In the genomic region with DNA sequence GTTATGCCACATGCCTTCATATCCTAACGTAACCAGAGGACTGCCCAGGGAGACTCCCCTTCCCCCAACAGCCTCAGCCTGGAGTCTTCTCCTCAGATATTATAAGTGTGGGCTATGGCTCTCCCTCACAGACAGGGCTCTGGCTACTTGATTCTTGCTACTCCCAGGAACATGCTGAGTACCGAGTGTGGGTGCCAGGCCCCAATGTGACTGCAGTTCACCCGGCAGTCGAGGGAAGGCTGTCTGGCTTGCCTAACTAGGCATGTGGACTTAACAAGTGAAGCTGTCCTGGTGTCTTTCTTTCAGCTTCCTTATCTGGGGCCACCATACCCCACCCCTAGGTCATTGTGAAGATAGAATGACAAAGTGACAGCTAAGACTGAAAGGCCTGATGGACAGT, we compare ENCODE assay signal across 30 mouse cellular contexts. TPM values are rescaled to one million over a fixed set of nuclear protein-coding genes. Genes with fewer than 3 reads are reported as not detected.
A peak's percentile ranks its signal among the peaks of the same experiment; 100 is the strongest.
DNase-seq lines count a peak whose midpoint lies in the region; ATAC-seq and TF ChIP-seq lines count a peak whose summit lies in the region.
"Had no signal": no experiment of that assay in that cellular context is flagged by ENCODE, and none has a peak within 500 bp of the region (broad histone marks: within the 10 kb centered on the region; RNA-seq: fewer than 3 reads in every experiment).

No protein-coding gene starts in this region.

- no peak overlapping the region for H3K27ac ChIP-seq in forebrain, embryonic 11.5 days (ENCODE audit: low read depth, low read length)
- no peak overlapping the region for H3K27ac ChIP-seq in forebrain, embryonic 16.5 days (ENCODE audit: low read length)
- no peak overlapping the region for H3K27ac ChIP-seq in hindbrain, embryonic 12.5 days
- H3K27ac ChIP-seq in hindbrain, embryonic 16.5 days (ENCODE audit: low read depth, low read length): no peak overlapping the region
- H3K27ac ChIP-seq in midbrain, embryonic 13.5 days: no peak overlapping the region
- no peak overlapping the region for H3K27ac ChIP-seq in midbrain, embryonic 16.5 days (ENCODE audit: low read length)
- H3K27ac ChIP-seq in MEL (ENCODE audit: control insufficient read depth, low read depth, low read length): no peak overlapping the region
- H3K27ac ChIP-seq: forebrain, embryonic 10.5 days; heart, embryonic 15.5 days; hindbrain, embryonic 15.5 days; intestine, embryonic 15.5 days had no signal

- H3K27me3 ChIP-seq in forebrain, embryonic 11.5 days (ENCODE audit: control insufficient read depth, insufficient read depth, low read length): no peaks in the 10 kb centered on the region
- no peaks in the 10 kb centered on the region for H3K27me3 ChIP-seq in forebrain, embryonic 16.5 days (replicated peaks; ENCODE audit: control insufficient read depth, insufficient read depth, low read length)
- H3K27me3 ChIP-seq in hindbrain, embryonic 12.5 days: peaks cover 9% of the 10 kb centered on the region; the same call in 1 of the 2 replicates
- H3K27me3 ChIP-seq in hindbrain, embryonic 16.5 days (replicated peaks; ENCODE audit: control insufficient read depth, insufficient read depth, low read length): no peaks in the 10 kb centered on the region
- H3K27me3 ChIP-seq in midbrain, embryonic 13.5 days: peaks cover 7% of the 10 kb centered on the region; the same call in 1 of the 2 replicates
- no peaks in the 10 kb centered on the region for H3K27me3 ChIP-seq in midbrain, embryonic 16.5 days (ENCODE audit: control insufficient read depth, insufficient read depth, low read depth, low read length)
- no peaks in the 10 kb centered on the region for H3K27me3 ChIP-seq in MEL (ENCODE audit: control insufficient read depth in 1 of 2, insufficient read depth in 2 of 2, low read length in 2 of 2)
- H3K27me3 ChIP-seq: hindbrain, embryonic 15.5 days; intestine, embryonic 15.5 days had no signal

- no peak for TF ChIP-seq EP300 in MEL (IDR thresholded peaks at IDR 0.05; ENCODE audit: low read depth in 1 of 2, low read length in 2 of 2)

- WGBS in forebrain, embryonic 11.5 days: 83% methylated on average over 4 of the region's 4 CpGs
- WGBS in forebrain, embryonic 16.5 days: 87% methylated on average over 4 of the region's 4 CpGs
- 76% methylated on average over 4 of the region's 4 CpGs for WGBS in hindbrain, embryonic 12.5 days
- WGBS in hindbrain, embryonic 16.5 days: 70% methylated on average over 4 of the region's 4 CpGs
- WGBS in midbrain, embryonic 13.5 days: 94% methylated on average over 4 of the region's 4 CpGs
- WGBS in midbrain, embryonic 16.5 days: 84% methylated on average over 4 of the region's 4 CpGs

- H3K4me1 ChIP-seq in forebrain, embryonic 11.5 days (replicated peaks; ENCODE audit: control insufficient read depth, insufficient read depth, low read length): peaks cover 6% of the 10 kb centered on the region; the same call in 1 of the 2 replicates
- H3K4me1 ChIP-seq in forebrain, embryonic 16.5 days (replicated peaks; ENCODE audit: control insufficient read depth, insufficient read depth, low read length): peaks cover 22% of the 10 kb centered on the region
- peaks cover 23% of the 10 kb centered on the region for H3K4me1 ChIP-seq in hindbrain, embryonic 12.5 days
- H3K4me1 ChIP-seq in hindbrain, embryonic 16.5 days (ENCODE audit: control insufficient read depth, insufficient read depth, low read depth, low read length): peaks cover 27% of the 10 kb centered on the region
- peaks cover 36% of the 10 kb centered on the region for H3K4me1 ChIP-seq in midbrain, embryonic 13.5 days (replicated peaks)
- peaks cover 19% of the 10 kb centered on the region for H3K4me1 ChIP-seq in midbrain, embryonic 16.5 days (ENCODE audit: control insufficient read depth, insufficient read depth, low read length)
- peaks cover 3 to 25% of the 10 kb centered on the region in 2 experiments for H3K4me1 ChIP-seq in MEL (ENCODE audit: control insufficient read depth in 1 of 2, insufficient read depth in 2 of 2, low read length in 2 of 2)

- no peak for TF ChIP-seq CTCF in MEL (IDR thresholded peaks at IDR 0.05 in 2 of 3, conservative IDR thresholded peaks at IDR 0.05 in 1 of 3; ENCODE audit: control insufficient read depth in 1 of 3, insufficient read depth in 1 of 3, low read depth in 2 of 3, low read length in 3 of 3, poor library complexity in 1 of 3, severe bottlenecking in 1 of 3)

- DNase-seq in forebrain, embryonic 11.5 days (ENCODE audit: low spot score): peak; percentile 30
- DNase-seq in MEL (ENCODE audit: low read depth, low spot score): no peak
- DNase-seq: adrenal gland, adult 8-10 months; adrenal gland, postnatal 36 days; B cell, adult 2 months; cerebellum, adult 18-20 months; cerebellum, adult 9-10 months; cerebellum, postnatal 14 days; gastrocnemius, postnatal 25 days; heart, postnatal 10 days; heart, postnatal 36 days had no signal

- ATAC-seq in forebrain, embryonic 11.5 days (replicated peaks; ENCODE audit: low FRiP score): no peak
- no peak for ATAC-seq in forebrain, embryonic 16.5 days
- ATAC-seq in hindbrain, embryonic 12.5 days (ENCODE audit: low FRiP score): no peak
- ATAC-seq in hindbrain, embryonic 16.5 days: no peak
- ATAC-seq in midbrain, embryonic 13.5 days: no peak
- ATAC-seq in midbrain, embryonic 16.5 days: no peak
- ATAC-seq: forebrain, embryonic 14.5 days; intestine, embryonic 15.5 days had no signal

- no peak overlapping the region for H3K4me2 ChIP-seq in forebrain, embryonic 11.5 days (ENCODE audit: low read depth, low read length, severe bottlenecking)
- H3K4me2 ChIP-seq in forebrain, embryonic 16.5 days (ENCODE audit: low read length): no peak overlapping the region
- no peak overlapping the region for H3K4me2 ChIP-seq in hindbrain, embryonic 12.5 days (replicated peaks)
- no peak overlapping the region for H3K4me2 ChIP-seq in hindbrain, embryonic 16.5 days (ENCODE audit: low read length)
- no peak overlapping the region for H3K4me2 ChIP-seq in midbrain, embryonic 13.5 days (replicated peaks)
- H3K4me2 ChIP-seq in midbrain, embryonic 16.5 days (ENCODE audit: low read length): no peak overlapping the region
- H3K4me2 ChIP-seq: heart, embryonic 12.5 days; heart, embryonic 15.5 days; hindbrain, embryonic 15.5 days; intestine, embryonic 15.5 days had no signal

- no peak for TF ChIP-seq RAD21 in MEL (IDR thresholded peaks at IDR 0.05; ENCODE audit: low read depth, low read length)

- no peaks in the 10 kb centered on the region for H3K9me3 ChIP-seq in forebrain, embryonic 11.5 days (ENCODE audit: control insufficient read depth, low read length)
- H3K9me3 ChIP-seq in forebrain, embryonic 16.5 days (ENCODE audit: control insufficient read depth, low read length): no peaks in the 10 kb centered on the region
- no peaks in the 10 kb centered on the region for H3K9me3 ChIP-seq in hindbrain, embryonic 12.5 days (replicated peaks)
- no peaks in the 10 kb centered on the region for H3K9me3 ChIP-seq in hindbrain, embryonic 16.5 days (ENCODE audit: control insufficient read depth, low read length)
- no peaks in the 10 kb centered on the region for H3K9me3 ChIP-seq in midbrain, embryonic 13.5 days
- no peaks in the 10 kb centered on the region for H3K9me3 ChIP-seq in midbrain, embryonic 16.5 days (replicated peaks; ENCODE audit: control insufficient read depth, low read length, poor library complexity, severe bottlenecking)
- H3K9me3 ChIP-seq in MEL (replicated peaks; ENCODE audit: insufficient read depth, low read length): no peaks in the 10 kb centered on the region
- H3K9me3 ChIP-seq: forebrain, embryonic 10.5 days; G1E; heart, embryonic 12.5 days; heart, embryonic 15.5 days; hindbrain, embryonic 15.5 days; intestine, embryonic 15.5 days had no signal

- H3K79me2 ChIP-seq in MEL (ENCODE audit: control insufficient read depth, insufficient read depth, low read length, poor library complexity): peaks cover 29% of the 10 kb centered on the region

- H3K9ac ChIP-seq in forebrain, embryonic 11.5 days (ENCODE audit: low read length): no peak overlapping the region
- H3K9ac ChIP-seq in forebrain, embryonic 16.5 days (replicated peaks; ENCODE audit: low read depth, low read length): no peak overlapping the region
- H3K9ac ChIP-seq in hindbrain, embryonic 12.5 days: peak overlapping the region; percentile 47; the same call in 1 of the 2 replicates
- H3K9ac ChIP-seq in hindbrain, embryonic 16.5 days (ENCODE audit: low read depth, low read length): no peak overlapping the region
- H3K9ac ChIP-seq in midbrain, embryonic 13.5 days (replicated peaks): 0 out of 2 replicates have a peak overlapping the region, but pooled peaks have one; percentile 19
- H3K9ac ChIP-seq in midbrain, embryonic 16.5 days (ENCODE audit: low read depth, low read length): no peak overlapping the region
- no peak overlapping the region for H3K9ac ChIP-seq in MEL (ENCODE audit: control insufficient read depth, low read depth, low read length, poor library complexity, severe bottlenecking)
- H3K9ac ChIP-seq: heart, embryonic 12.5 days; heart, embryonic 15.5 days; hindbrain, embryonic 15.5 days; intestine, embryonic 15.5 days had no signal

- no peak overlapping the region for H3K4me3 ChIP-seq in forebrain, embryonic 11.5 days (ENCODE audit: low read depth, low read length)
- H3K4me3 ChIP-seq in forebrain, embryonic 16.5 days (replicated peaks; ENCODE audit: low read length): no peak overlapping the region
- H3K4me3 ChIP-seq in hindbrain, embryonic 12.5 days: no peak overlapping the region
- H3K4me3 ChIP-seq in hindbrain, embryonic 16.5 days (ENCODE audit: low read length): no peak overlapping the region
- no peak overlapping the region for H3K4me3 ChIP-seq in midbrain, embryonic 13.5 days (replicated peaks)
- no peak overlapping the region for H3K4me3 ChIP-seq in midbrain, embryonic 16.5 days (ENCODE audit: low read depth, low read length)
- H3K4me3 ChIP-seq in MEL (ENCODE audit: control insufficient read depth in 1 of 2, insufficient read depth in 1 of 2, low read depth in 2 of 2, low read length in 2 of 2): no peak overlapping the region
- H3K4me3 ChIP-seq: forebrain, embryonic 10.5 days; heart, embryonic 12.5 days; heart, embryonic 15.5 days; hindbrain, embryonic 15.5 days; intestine, embryonic 15.5 days had no signal

- TF ChIP-seq POLR2A in MEL (IDR thresholded peaks at IDR 0.05; ENCODE audit: control insufficient read depth in 1 of 2, insufficient read depth in 1 of 2, low read depth in 1 of 2, low read length in 2 of 2, poor library complexity in 1 of 2): no peak

- no peaks in the 10 kb centered on the region for H3K36me3 ChIP-seq in forebrain, embryonic 11.5 days (ENCODE audit: control insufficient read depth, insufficient read depth, low read length)
- H3K36me3 ChIP-seq in forebrain, embryonic 16.5 days (ENCODE audit: control insufficient read depth, insufficient read depth): no peaks in the 10 kb centered on the region
- H3K36me3 ChIP-seq in hindbrain, embryonic 12.5 days: peaks cover 6% of the 10 kb centered on the region
- no peaks in the 10 kb centered on the region for H3K36me3 ChIP-seq in hindbrain, embryonic 16.5 days (ENCODE audit: control insufficient read depth, insufficient read depth, low read length)
- peaks cover 6% of the 10 kb centered on the region for H3K36me3 ChIP-seq in midbrain, embryonic 13.5 days
- no peaks in the 10 kb centered on the region for H3K36me3 ChIP-seq in midbrain, embryonic 16.5 days (ENCODE audit: control insufficient read depth, insufficient read depth, low read length)
- peaks cover 0 to 22% of the 10 kb centered on the region in 2 experiments; a peak in 3 of 4 replicates for H3K36me3 ChIP-seq in MEL (ENCODE audit: control insufficient read depth in 1 of 2, insufficient read depth in 2 of 2, low read length in 2 of 2)
- H3K36me3 ChIP-seq: hindbrain, embryonic 15.5 days had no signal

RNA-seq across cellular contexts. Expression of a gene that starts 1.9 kb away (rescaled TPM):
- polyA plus RNA-seq in forebrain, embryonic 11.5 days (2014; fragmentation: Nextera tagmentation; extraction: Ambion mirVana): 346 and 366 TPM in 2 replicates
- polyA plus RNA-seq in forebrain, embryonic 16.5 days (2015; fragmentation: Nextera tagmentation; extraction: Ambion mirVana): 462 and 475 TPM in 2 replicates
- 333 and 394 TPM in 2 replicates for polyA plus RNA-seq in hindbrain, embryonic 12.5 days (2016; fragmentation: Nextera tagmentation; extraction: Ambion mirVana)
- polyA plus RNA-seq in hindbrain, embryonic 16.5 days (2015; fragmentation: Nextera tagmentation; extraction: Ambion mirVana): 496 and 558 TPM in 2 replicates
- 576 and 596 TPM in 2 replicates for polyA plus RNA-seq in midbrain, embryonic 13.5 days (2015; fragmentation: Nextera tagmentation; extraction: Ambion mirVana)
- polyA plus RNA-seq in midbrain, embryonic 16.5 days (2015; fragmentation: Nextera tagmentation; extraction: Ambion mirVana): 492 and 521 TPM in 2 replicates
- total RNA-seq in MEL (2012; rRNA removed): 550 and 618 TPM in 2 replicates
- 100 to 1,000 TPM in 1 of 2 experiments, not detected in 1; 377 TPM for polyA plus RNA-seq in MEL (2012; ENCODE audit: insufficient read depth in 1 of 2, insufficient read length in 2 of 2, low read depth in 1 of 2, low replicate concordance in 2 of 2, missing spikeins in 1 of 2)

RNA-seq across cellular contexts. Expression of a gene that starts 5.0 kb away (rescaled TPM):
- polyA plus RNA-seq in forebrain, embryonic 11.5 days (2014; fragmentation: Nextera tagmentation; extraction: Ambion mirVana): not detected in 2 replicates
- 0.07 and 0.33 TPM in 2 replicates for polyA plus RNA-seq in forebrain, embryonic 16.5 days (2015; fragmentation: Nextera tagmentation; extraction: Ambion mirVana)
- not detected in 2 replicates for polyA plus RNA-seq in hindbrain, embryonic 12.5 days (2016; fragmentation: Nextera tagmentation; extraction: Ambion mirVana)
- 0.19 and 0.29 TPM in 2 replicates for polyA plus RNA-seq in hindbrain, embryonic 16.5 days (2015; fragmentation: Nextera tagmentation; extraction: Ambion mirVana)
- polyA plus RNA-seq in midbrain, embryonic 13.5 days (2015; fragmentation: Nextera tagmentation; extraction: Ambion mirVana): 0.11 and 0.34 TPM in 2 replicates
- polyA plus RNA-seq in midbrain, embryonic 16.5 days (2015; fragmentation: Nextera tagmentation; extraction: Ambion mirVana): 0.65 TPM in 1 of 2 replicates, not detected in the other
- 1.2 and 1.8 TPM in 2 replicates for total RNA-seq in MEL (2012; rRNA removed)
- polyA plus RNA-seq in MEL (2012; ENCODE audit: insufficient read depth in 1 of 2, insufficient read length in 2 of 2, low read depth in 1 of 2, low replicate concordance in 2 of 2, missing spikeins in 1 of 2): 1 to 10 TPM in 1 of 2 experiments, not detected in 1; 6.3 TPM
- total RNA-seq: adrenal gland, postnatal 36 days; CH12.LX; gastrocnemius, adult 8-10 months; gastrocnemius, postnatal 25 days; heart, adult 8-10 months; heart, postnatal 10 days; heart, postnatal 36 days had no signal
- polyA plus RNA-seq: embryonic facial prominence, embryonic 11.5 days; forebrain, embryonic 14.5 days; G1E; heart, embryonic 12.5 days; heart, embryonic 15.5 days had no signal

RNA-seq across cellular contexts. Expression of a gene that starts 26.1 kb away (rescaled TPM):
- 0.15 TPM in 1 of 2 replicates, not detected in the other for polyA plus RNA-seq in forebrain, embryonic 11.5 days (2014; fragmentation: Nextera tagmentation; extraction: Ambion mirVana)
- polyA plus RNA-seq in forebrain, embryonic 16.5 days (2015; fragmentation: Nextera tagmentation; extraction: Ambion mirVana): not detected in 2 replicates
- not detected in 2 replicates for polyA plus RNA-seq in hindbrain, embryonic 12.5 days (2016; fragmentation: Nextera tagmentation; extraction: Ambion mirVana)
- 0.24 TPM in 1 of 2 replicates, not detected in the other for polyA plus RNA-seq in hindbrain, embryonic 16.5 days (2015; fragmentation: Nextera tagmentation; extraction: Ambion mirVana)
- 0.08 TPM in 1 of 2 replicates, not detected in the other for polyA plus RNA-seq in midbrain, embryonic 13.5 days (2015; fragmentation: Nextera tagmentation; extraction: Ambion mirVana)
- not detected in 2 replicates for polyA plus RNA-seq in midbrain, embryonic 16.5 days (2015; fragmentation: Nextera tagmentation; extraction: Ambion mirVana)
- not detected in 2 replicates for total RNA-seq in MEL (2012; rRNA removed)
- polyA plus RNA-seq in MEL (2012; ENCODE audit: insufficient read depth in 1 of 2, insufficient read length in 2 of 2, low read depth in 1 of 2, low replicate concordance in 2 of 2, missing spikeins in 1 of 2): not detected
- total RNA-seq: adrenal gland, adult 8-10 months; adrenal gland, postnatal 36 days; gastrocnemius, adult 8-10 months; gastrocnemius, postnatal 25 days; heart, adult 8-10 months; heart, postnatal 10 days; heart, postnatal 36 days had no signal
- polyA plus RNA-seq: embryonic facial prominence, embryonic 11.5 days; forebrain, embryonic 10.5 days; forebrain, embryonic 14.5 days; G1E; gonadal fat pad, adult 2 months; heart, embryonic 12.5 days; heart, embryonic 15.5 days; hindbrain, embryonic 15.5 days; intestine, embryonic 15.5 days had no signal

RNA-seq across cellular contexts. Expression of a gene that starts 38.1 kb away (rescaled TPM):
- polyA plus RNA-seq in forebrain, embryonic 11.5 days (2014; fragmentation: Nextera tagmentation; extraction: Ambion mirVana): not detected in 2 replicates
- polyA plus RNA-seq in forebrain, embryonic 16.5 days (2015; fragmentation: Nextera tagmentation; extraction: Ambion mirVana): not detected in 2 replicates
- not detected in 2 replicates for polyA plus RNA-seq in hindbrain, embryonic 12.5 days (2016; fragmentation: Nextera tagmentation; extraction: Ambion mirVana)
- not detected in 2 replicates for polyA plus RNA-seq in hindbrain, embryonic 16.5 days (2015; fragmentation: Nextera tagmentation; extraction: Ambion mirVana)
- not detected in 2 replicates for polyA plus RNA-seq in midbrain, embryonic 13.5 days (2015; fragmentation: Nextera tagmentation; extraction: Ambion mirVana)
- not detected in 2 replicates for polyA plus RNA-seq in midbrain, embryonic 16.5 days (2015; fragmentation: Nextera tagmentation; extraction: Ambion mirVana)
- total RNA-seq in MEL (2012; rRNA removed): 0.07 TPM in 1 of 2 replicates, not detected in the other
- polyA plus RNA-seq in MEL (2012; ENCODE audit: insufficient read depth in 1 of 2, insufficient read length in 2 of 2, low read depth in 1 of 2, low replicate concordance in 2 of 2, missing spikeins in 1 of 2): not detected
- total RNA-seq: adrenal gland, adult 8-10 months; adrenal gland, postnatal 36 days; gastrocnemius, adult 8-10 months; gastrocnemius, postnatal 25 days; heart, adult 8-10 months; heart, postnatal 10 days; heart, postnatal 36 days had no signal
- polyA plus RNA-seq: embryonic facial prominence, embryonic 11.5 days; embryonic facial prominence, embryonic 14.5 days; forebrain, embryonic 10.5 days; forebrain, embryonic 14.5 days; G1E; gonadal fat pad, adult 2 months; heart, embryonic 12.5 days; heart, embryonic 15.5 days; hindbrain, embryonic 11.5 days; hindbrain, embryonic 15.5 days; intestine, embryonic 15.5 days had no signal

RNA-seq across cellular contexts. Expression of a gene that starts 49.5 kb away (rescaled TPM):
- polyA plus RNA-seq in forebrain, embryonic 11.5 days (2014; fragmentation: Nextera tagmentation; extraction: Ambion mirVana): not detected in 2 replicates
- polyA plus RNA-seq in forebrain, embryonic 16.5 days (2015; fragmentation: Nextera tagmentation; extraction: Ambion mirVana): not detected in 2 replicates
- polyA plus RNA-seq in hindbrain, embryonic 12.5 days (2016; fragmentation: Nextera tagmentation; extraction: Ambion mirVana): not detected in 2 replicates
- not detected in 2 replicates for polyA plus RNA-seq in hindbrain, embryonic 16.5 days (2015; fragmentation: Nextera tagmentation; extraction: Ambion mirVana)
- polyA plus RNA-seq in midbrain, embryonic 13.5 days (2015; fragmentation: Nextera tagmentation; extraction: Ambion mirVana): not detected in 2 replicates
- not detected in 2 replicates for polyA plus RNA-seq in midbrain, embryonic 16.5 days (2015; fragmentation: Nextera tagmentation; extraction: Ambion mirVana)
- not detected in 2 replicates for total RNA-seq in MEL (2012; rRNA removed)
- not detected for polyA plus RNA-seq in MEL (2012; ENCODE audit: insufficient read depth in 1 of 2, insufficient read length in 2 of 2, low read depth in 1 of 2, low replicate concordance in 2 of 2, missing spikeins in 1 of 2)
- total RNA-seq: adrenal gland, adult 8-10 months; adrenal gland, postnatal 36 days; CH12.LX; G1E; gastrocnemius, adult 8-10 months; gastrocnemius, postnatal 25 days; heart, adult 8-10 months; heart, postnatal 10 days; heart, postnatal 36 days had no signal
- polyA plus RNA-seq: embryonic facial prominence, embryonic 11.5 days; embryonic facial prominence, embryonic 14.5 days; forebrain, embryonic 10.5 days; forebrain, embryonic 14.5 days; G1E; gonadal fat pad, adult 2 months; heart, embryonic 12.5 days; heart, embryonic 15.5 days; hindbrain, embryonic 11.5 days; hindbrain, embryonic 15.5 days; intestine, embryonic 15.5 days had no signal

Comparison
In these comparisons a context has a peak if more than half of its experiments do, and no peak if none do; other contexts are left out.
1. H3K9ac ChIP-seq: peak in hindbrain, embryonic 12.5 days (single experiment) and midbrain, embryonic 13.5 days (single experiment); none in forebrain, embryonic 11.5 days (single experiment), forebrain, embryonic 16.5 days (single experiment), hindbrain, embryonic 16.5 days (single experiment), midbrain, embryonic 16.5 days (single experiment) and MEL (single experiment).